Mouse (Mus musculus): Measurements from ENCODE around the gene Wwox. TPM values are rescaled to one million over a fixed set of nuclear protein-coding genes. Genes with fewer than 3 reads are reported as not detected.

Wwox gene
- total and polyA plus RNA-seq, 3 experiments: 7.8 to 11.5 (median 9.1) TPM

- Histone ChIP-seq H3K4me2 (ENCODE audit: insufficient read depth, low read depth, poor library complexity, severe bottlenecking) (no peak overlapping the region), H3K4me3 (replicated peaks in 1 of 3; ENCODE audit: low read depth in 2 of 3, low read length in 2 of 3, poor library complexity in 1 of 3) (no peak overlapping the region), H3K4me1 (ENCODE audit: control insufficient read depth in 1 of 2, insufficient read depth in 2 of 2) (peaks cover 0 to 16% of the 10 kb centered on the region in 2 experiments; a peak in 2 of 4 replicates), H3K27ac (ENCODE audit: insufficient read depth, low read depth) (no peak overlapping the region), H3K9me3 (replicated peaks; ENCODE audit: low read length) (no peaks in the 10 kb centered on the region), H3K9ac (ENCODE audit: insufficient read depth, low read depth) (no peak overlapping the region), H3K27me3 (replicated peaks) (no peaks in the 10 kb centered on the region), H3K36me3 (replicated peaks in 1 of 2; ENCODE audit: control insufficient read depth in 1 of 2, insufficient read depth in 1 of 2, low read length in 1 of 2) (no peaks in the 10 kb centered on the region), H3K79me2 (replicated peaks; ENCODE audit: control insufficient read depth, extremely low read depth, insufficient read depth, poor library complexity, severe bottlenecking) (no peaks in the 10 kb centered on the region)
- TF ChIP-seq RCOR1 (conservative IDR thresholded peaks at IDR 0.05; ENCODE audit: low read depth, low read length): no peak
- no peak for TF ChIP-seq JUN (IDR thresholded peaks at IDR 0.05; ENCODE audit: insufficient read depth, low read depth, low read length)
- no peak for TF ChIP-seq POLR2A (IDR thresholded peaks at IDR 0.05; ENCODE audit: low read depth, low read length)
- no peak for TF ChIP-seq POLR2AphosphoS2 (IDR thresholded peaks at IDR 0.05; ENCODE audit: low read depth, low read length)
- TF ChIP-seq MAZ (IDR thresholded peaks at IDR 0.05; ENCODE audit: low read depth, low read length): no peak
- TF ChIP-seq RAD21 (IDR thresholded peaks at IDR 0.05; ENCODE audit: low read depth, low read length): no peak
- no peak for TF ChIP-seq ZNF384 (IDR thresholded peaks at IDR 0.05; ENCODE audit: low read depth, low read length)
- no peak for TF ChIP-seq ETS1 (conservative IDR thresholded peaks at IDR 0.05; ENCODE audit: low read depth, low read length)
- no peak for TF ChIP-seq E2F4 (IDR thresholded peaks at IDR 0.05; ENCODE audit: insufficient replicate concordance, low read depth, low read length)
- TF ChIP-seq USF1 (IDR thresholded peaks at IDR 0.05; ENCODE audit: low read depth, low read length): no peak
- TF ChIP-seq NRF1 (IDR thresholded peaks at IDR 0.05; ENCODE audit: low read depth, low read length): no peak
- no peak for TF ChIP-seq ZMIZ1 (IDR thresholded peaks at IDR 0.05; ENCODE audit: low read depth, low read length)
- DNase-seq (ENCODE audit: extremely low read depth): no peak
- in situ Hi-C loops (cut with MboI; ENCODE audit: low pct_ligation_motif_present, low pct_unique_long_range_greater_than_20kb, low sequenced_read_pairs): loop anchor here (10.0 kb wide), 1 partner anchor 204 kb away; no protein-coding TSS in a partner anchor
- dilution Hi-C loops (cut with MboI; ENCODE audit: extremely low pct_ligation_motif_present, extremely low pct_unique_long_range_greater_than_20kb, low sequenced_read_pairs): no loop called here
Measured at GRCm38 (mm10) chr8:114978206-114978960, 538.9 kb downstream of the Wwox start.

- DNase-seq (ENCODE audit: extremely low read depth): no peak
- H3K4me1 ChIP-seq (ENCODE audit: control insufficient read depth in 1 of 2, insufficient read depth in 2 of 2): peaks cover 0 to 7% of the 10 kb centered on the region in 2 experiments; a peak in 2 of 4 replicates
- H3K9ac ChIP-seq (ENCODE audit: insufficient read depth, low read depth): no peak overlapping the region
- H3K27me3 ChIP-seq (replicated peaks): no peaks in the 10 kb centered on the region
- dilution Hi-C loops (cut with MboI; ENCODE audit: extremely low pct_ligation_motif_present, extremely low pct_unique_long_range_greater_than_20kb, low sequenced_read_pairs) (no loop called here), in situ Hi-C loops (cut with MboI; ENCODE audit: low pct_ligation_motif_present, low pct_unique_long_range_greater_than_20kb, low sequenced_read_pairs) (loop anchor here (10.0 kb wide), 1 partner anchor 205 kb away; no protein-coding TSS in a partner anchor)
- H3K79me2 ChIP-seq (replicated peaks; ENCODE audit: control insufficient read depth, extremely low read depth, insufficient read depth, poor library complexity, severe bottlenecking): no peaks in the 10 kb centered on the region
- no peak for TF ChIP-seq ETS1 (conservative IDR thresholded peaks at IDR 0.05; ENCODE audit: low read depth, low read length)
- no peak for TF ChIP-seq CHD2 (IDR thresholded peaks at IDR 0.05; ENCODE audit: low read length)
- no peak for TF ChIP-seq POLR2AphosphoS2 (IDR thresholded peaks at IDR 0.05; ENCODE audit: low read depth, low read length)
- no peak for TF ChIP-seq ZKSCAN1 (IDR thresholded peaks at IDR 0.05; ENCODE audit: borderline replicate concordance, low read depth, low read length)
- TF ChIP-seq IRF4 (IDR thresholded peaks at IDR 0.05; ENCODE audit: low read depth, low read length): no peak
- no peak for TF ChIP-seq PAX5 (IDR thresholded peaks at IDR 0.05; ENCODE audit: low read length)
- no peak for TF ChIP-seq BHLHE40 (IDR thresholded peaks at IDR 0.05; ENCODE audit: low read depth, low read length)
- no peak for TF ChIP-seq MAZ (IDR thresholded peaks at IDR 0.05; ENCODE audit: low read depth, low read length)
- no peak for TF ChIP-seq SMC3 (IDR thresholded peaks at IDR 0.05; ENCODE audit: low read depth, low read length)
- TF ChIP-seq ZMIZ1 (IDR thresholded peaks at IDR 0.05; ENCODE audit: low read depth, low read length): no peak
- no peak for TF ChIP-seq GABPA (IDR thresholded peaks at IDR 0.05; ENCODE audit: insufficient replicate concordance, low read depth, low read length)
- TF ChIP-seq JUND (conservative IDR thresholded peaks at IDR 0.05; ENCODE audit: low read depth, low read length): no peak
- TF ChIP-seq SIN3A (IDR thresholded peaks at IDR 0.05; ENCODE audit: low read length): no peak
- no peak for TF ChIP-seq CHD1 (IDR thresholded peaks at IDR 0.05; ENCODE audit: low read depth, low read length)
- no peak for TF ChIP-seq RCOR1 (conservative IDR thresholded peaks at IDR 0.05; ENCODE audit: low read depth, low read length)
- no peak for TF ChIP-seq MXI1 (IDR thresholded peaks at IDR 0.05; ENCODE audit: low read depth, low read length)
- no peak for TF ChIP-seq EP300 (IDR thresholded peaks at IDR 0.05; ENCODE audit: low read length)
- TF ChIP-seq E2F4 (IDR thresholded peaks at IDR 0.05; ENCODE audit: insufficient replicate concordance, low read depth, low read length): no peak
- TF ChIP-seq KAT2A (IDR thresholded peaks at IDR 0.05; ENCODE audit: insufficient replicate concordance, low read length): no peak
- TF ChIP-seq USF2 (conservative IDR thresholded peaks at IDR 0.05; ENCODE audit: low read depth, low read length): no peak
- no peak overlapping the region for H3K4me2 ChIP-seq (ENCODE audit: insufficient read depth, low read depth, poor library complexity, severe bottlenecking)
- no peaks in the 10 kb centered on the region for H3K36me3 ChIP-seq (replicated peaks in 1 of 2; ENCODE audit: control insufficient read depth in 1 of 2, insufficient read depth in 1 of 2, low read length in 1 of 2)
- H3K9me3 ChIP-seq (replicated peaks; ENCODE audit: low read length): no peaks in the 10 kb centered on the region
- H3K4me3 ChIP-seq (replicated peaks in 1 of 3; ENCODE audit: low read depth in 2 of 3, low read length in 2 of 3, poor library complexity in 1 of 3): no peak overlapping the region
- H3K27ac ChIP-seq (ENCODE audit: insufficient read depth, low read depth): no peak overlapping the region
Measured at GRCm38 (mm10) chr8:114979671-114980070, 540.2 kb downstream of the Wwox start.
